Mouse (Mus musculus) retina, adult 2 months (tissue): ENCODE measurements at regions not wholly inside any gene's neighbourhood (a gene's known extent, or its start where the extent isn't known, plus 50 kb on each side); places are given as distances from the start of the nearest gene placed in this dataset.

Experiments
- DNase-seq: peaks from one replicate; pipeline ENCODE4 v3.0.0-alpha.2; 2012; ENCODE audit warnings: low read depth, low spot score

- DNase-seq = no peak
Measured at GRCm38 (mm10) chr9:52240585-52241320, 72.4 kb upstream of the Zc3h12c start.

GRCm38 (mm10) chr9:52234775-52235174, 66.4 kb upstream of the Zc3h12c start:
- DNase-seq = no peak

- DNase-seq = no peak
Measured at GRCm38 (mm10) chr9:52229589-52229988, 61.2 kb upstream of the Zc3h12c start.

GRCm38 (mm10) chr9:52225646-52226045, 57.3 kb upstream of the Zc3h12c start:
- DNase-seq = no peak

- no peak for DNase-seq
Measured at GRCm38 (mm10) chr9:52223509-52224113, 55.2 kb upstream of the Zc3h12c start.
